Mouse (Mus musculus) adrenal gland, postnatal 14 days (tissue): ENCODE data around the gene Edn1. TPM values are rescaled to one million over a fixed set of nuclear protein-coding genes. Genes with fewer than 3 reads are reported as not detected.
A peak's percentile ranks its signal among the peaks of the same experiment; 100 is the strongest.

Experiments used
- DNase-seq: peaks from one replicate; pipeline ENCODE4 v3.0.0; 2021; ENCODE audit warnings: mixed read lengths
- long read RNA-seq, 2 experiments: library from polyadenylated mRNA; stranded (forward); transcript quantifications; one replicate each; pipeline ENCODE4 v2.0.0; 2021
- total RNA-seq: library from RNA; stranded (reverse); gene quantifications from 2 replicates; pipeline ENCODE4 v1.2.3, GENCODE M21; 2021

Edn1 gene
- 1.6 and 1.9 TPM in 2 replicates for total RNA-seq
- long read RNA-seq, experiment 1, partial matches to known transcripts, result 0 of 2 reads
- long read RNA-seq, experiment 1, other reads (novel, unspliced or antisense), result 0 of 2 reads
- long read RNA-seq, experiment 2, partial matches to known transcripts, result 0 of 1 reads
- long read RNA-seq, experiment 2, other reads (novel, unspliced or antisense), result 0 of 1 reads

DNA sequence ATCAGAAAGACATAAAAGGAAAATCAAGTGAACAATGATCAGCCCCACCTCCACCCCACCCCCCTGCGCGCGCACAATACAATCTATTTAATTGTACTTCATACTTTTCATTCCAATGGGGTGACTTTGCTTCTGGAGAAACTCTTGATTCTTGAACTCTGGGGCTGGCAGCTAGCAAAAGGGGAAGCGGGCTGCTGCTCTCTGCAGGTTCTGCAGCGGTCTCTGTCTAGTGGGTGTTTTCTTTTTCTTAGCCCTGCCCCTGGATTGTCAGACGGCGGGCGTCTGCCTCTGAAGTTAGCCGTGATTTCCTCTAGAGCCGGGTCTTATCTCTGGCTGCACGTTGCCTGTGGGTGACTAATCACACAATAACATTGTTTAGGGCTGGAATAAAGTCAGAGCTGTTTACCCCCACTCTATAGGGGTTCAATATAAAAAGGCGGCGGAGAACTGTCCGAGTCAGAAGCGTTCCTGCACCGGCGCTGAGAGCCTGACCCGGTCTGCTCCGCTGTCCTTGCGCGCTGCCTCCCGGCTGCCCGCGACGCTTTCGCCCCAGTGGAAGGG lies at the start of gene Edn1:
Gene Edn1 (plus strand): TSS at position 316 of the 561 bp plus-strand sequence.
- DNase-seq, result peak; percentile 55

DNA sequence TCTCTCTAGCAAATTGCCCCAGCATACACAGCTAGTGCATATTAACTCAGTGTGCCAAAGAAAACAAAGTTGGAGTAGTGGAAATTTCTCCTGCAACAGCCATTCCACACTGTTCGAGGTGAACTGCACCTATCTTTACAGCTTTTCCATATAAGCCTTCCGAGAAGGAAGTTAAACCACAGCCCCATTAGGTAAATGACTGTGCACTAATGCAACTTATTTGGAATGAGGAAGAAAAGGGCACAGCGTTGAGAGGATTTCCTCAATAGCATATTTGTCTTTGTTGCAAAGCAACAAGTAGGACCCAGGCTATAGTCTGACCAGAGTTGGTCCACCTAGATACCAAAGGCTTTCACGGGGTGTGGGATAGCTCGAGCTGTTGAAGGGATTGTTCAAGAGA lies 47.5 kb upstream of the Edn1 start:
- DNase-seq, result no peak

DNA sequence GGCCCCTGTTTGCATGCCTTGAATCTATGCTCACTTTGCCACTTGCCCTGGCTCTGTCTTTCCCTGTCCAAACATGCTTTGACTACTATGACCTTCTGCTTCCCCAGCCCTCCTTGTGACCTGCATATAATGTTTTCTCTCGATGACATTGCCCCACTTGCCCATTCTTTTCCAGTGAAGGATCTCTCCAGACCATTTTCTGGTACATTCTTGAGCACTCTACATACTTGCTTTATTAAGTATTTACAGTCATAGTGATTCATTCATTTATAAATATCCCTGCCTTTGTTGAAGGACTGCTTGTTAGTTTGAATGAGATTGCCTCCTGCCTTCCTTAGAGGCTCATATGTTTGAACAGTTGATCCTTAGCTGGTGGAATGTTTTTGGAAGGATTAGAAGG lies 46.2 kb upstream of the Edn1 start:
- no peak for DNase-seq

DNA sequence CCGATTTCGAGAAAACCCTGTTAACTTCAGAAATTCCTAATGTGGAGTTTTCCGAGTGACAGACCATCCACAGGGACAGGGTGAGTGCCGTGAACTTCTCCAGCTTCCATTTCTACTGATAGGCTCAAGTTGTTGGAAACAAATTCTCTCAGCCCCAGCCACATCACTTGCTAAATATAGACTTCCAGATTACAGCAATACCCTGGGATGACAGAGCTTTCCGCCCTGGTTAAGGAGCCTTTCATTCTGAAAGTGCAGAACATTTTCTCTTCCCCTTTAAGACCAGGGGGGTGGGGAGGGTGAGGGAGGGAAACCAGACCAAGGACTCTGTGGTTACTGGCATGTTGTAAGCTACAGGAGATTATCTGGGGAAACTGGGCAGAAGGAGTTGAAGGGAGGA lies 42.9 kb upstream of the Edn1 start:
- no peak for DNase-seq

DNA sequence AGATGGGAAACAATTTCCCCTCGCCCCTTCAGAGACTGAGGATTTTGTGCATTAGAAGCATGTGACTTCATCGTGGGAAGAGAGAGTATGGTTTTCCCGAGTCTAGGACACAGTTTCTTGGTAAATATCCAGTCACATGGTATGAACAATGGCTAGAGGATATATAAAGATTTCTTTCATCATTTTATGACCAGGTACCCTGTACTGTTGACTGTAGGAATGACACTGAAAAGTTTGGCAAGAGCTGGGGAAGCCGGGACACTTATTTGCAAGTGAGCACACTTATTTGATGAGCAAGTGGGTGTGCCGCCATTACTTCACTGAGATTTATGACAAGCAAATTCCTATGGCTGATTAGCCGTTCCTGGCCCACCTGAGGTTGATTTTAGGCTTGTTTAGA lies 40.6 kb upstream of the Edn1 start:
- no peak for DNase-seq

DNA sequence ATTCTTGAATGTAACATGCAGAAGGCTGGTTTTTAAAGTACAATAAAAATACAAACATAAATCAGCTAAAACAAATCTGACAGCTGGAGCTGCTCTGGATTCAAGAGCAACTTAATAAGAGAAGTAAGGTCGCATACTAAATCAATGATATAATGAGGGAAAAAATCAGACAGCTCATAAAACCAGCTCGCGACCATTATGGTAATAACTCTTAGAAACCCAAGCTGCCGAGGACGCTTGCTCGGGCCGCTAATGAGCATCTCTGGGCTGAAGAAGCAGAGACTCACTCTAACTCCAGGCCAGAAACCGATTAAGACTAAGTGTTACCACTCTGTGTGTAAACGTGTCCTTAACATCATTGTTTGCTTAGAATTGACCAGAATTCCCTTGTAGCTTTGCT lies 31.2 kb upstream of the Edn1 start:
- DNase-seq, result no peak

DNA sequence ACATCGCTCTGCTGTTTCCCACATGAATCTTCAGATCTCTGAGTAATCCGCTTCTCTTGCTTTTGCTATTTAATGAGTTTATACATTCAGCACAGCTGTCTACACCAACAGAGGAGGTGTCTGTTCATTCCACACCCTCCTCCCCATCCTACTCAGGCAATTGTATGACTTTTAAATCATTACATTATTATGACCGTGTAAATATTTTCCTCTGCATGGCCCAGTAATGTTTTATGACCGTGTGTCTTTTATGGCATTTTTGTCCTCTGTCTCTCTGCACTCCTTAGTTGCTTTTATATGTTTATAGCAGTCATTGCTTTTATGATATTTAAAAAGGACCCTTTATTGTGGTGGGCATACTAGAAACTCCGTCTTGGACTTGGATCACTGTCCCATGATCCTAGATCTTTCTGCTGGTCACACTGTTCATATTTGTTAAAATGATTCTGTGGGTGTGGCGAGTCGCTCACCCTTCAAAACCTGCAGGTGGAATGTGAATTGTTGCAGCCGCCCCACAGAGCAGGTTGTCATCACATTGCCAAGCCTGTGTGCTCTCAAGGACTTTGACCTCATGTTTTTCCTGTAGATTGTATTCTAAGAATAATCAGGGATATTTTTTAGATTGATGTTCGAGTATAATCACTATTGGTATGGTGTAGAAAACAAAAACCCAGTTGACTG lies 24.4 kb upstream of the Edn1 start:
- DNase-seq, result no peak

DNA sequence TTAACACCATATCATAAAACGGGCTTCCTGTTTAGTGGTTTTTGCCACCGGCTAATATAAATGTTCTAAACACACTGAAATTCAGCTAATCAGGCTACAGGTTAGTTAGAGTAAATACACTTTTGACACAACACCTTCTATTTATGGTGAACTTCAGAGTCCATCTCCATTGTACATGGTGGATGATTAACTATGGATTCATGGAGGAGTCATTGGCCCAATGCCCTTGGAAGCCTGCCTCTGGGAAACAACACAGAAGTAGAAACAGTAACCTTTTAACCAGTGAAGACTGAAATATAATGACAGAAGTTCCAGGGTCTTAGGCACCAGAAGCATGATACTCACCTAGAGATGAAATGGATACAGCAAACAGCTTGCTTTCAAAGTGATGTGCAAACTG lies 23.5 kb upstream of the Edn1 start:
- no peak for DNase-seq

DNA sequence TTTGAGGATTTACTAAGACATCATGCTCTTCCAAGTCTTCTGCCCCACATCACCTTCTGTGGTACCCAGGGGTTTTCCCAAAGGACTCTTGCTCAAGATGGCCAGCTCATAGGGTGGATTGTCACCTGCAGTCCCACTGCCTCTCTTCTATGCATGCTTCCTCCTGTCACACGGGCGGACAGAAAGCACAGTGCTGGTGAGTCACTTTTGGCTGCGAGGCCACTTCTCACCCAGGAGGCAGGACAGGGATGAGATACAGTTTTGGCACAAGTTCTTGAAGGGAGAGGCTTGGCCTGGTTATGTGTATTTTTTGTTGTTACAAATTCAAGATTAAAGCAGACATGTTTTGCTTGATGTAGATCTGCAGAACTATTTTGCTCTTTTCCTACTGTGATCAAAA lies 15.4 kb upstream of the Edn1 start:
- peak; percentile 51 for DNase-seq

DNA sequence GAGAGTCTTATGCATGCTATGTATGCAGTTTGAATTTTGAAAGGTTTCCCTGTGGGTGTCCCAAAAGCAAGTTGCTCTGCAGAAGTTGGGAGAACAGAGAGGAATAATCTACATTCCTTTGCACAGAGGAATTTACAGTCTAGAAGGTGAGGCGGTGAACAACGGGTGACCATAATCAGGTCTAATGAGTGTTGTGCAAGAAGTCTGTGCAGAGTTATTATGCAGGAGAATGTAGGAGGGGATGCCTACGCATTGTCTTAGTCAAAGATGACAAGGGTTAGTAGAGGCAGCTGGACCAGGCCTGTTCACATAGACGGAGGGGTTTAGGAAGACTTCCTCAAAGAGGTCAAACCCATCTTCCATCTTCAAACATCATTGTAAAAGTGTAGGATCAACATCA lies 14.5 kb upstream of the Edn1 start:
- no peak for DNase-seq

DNA sequence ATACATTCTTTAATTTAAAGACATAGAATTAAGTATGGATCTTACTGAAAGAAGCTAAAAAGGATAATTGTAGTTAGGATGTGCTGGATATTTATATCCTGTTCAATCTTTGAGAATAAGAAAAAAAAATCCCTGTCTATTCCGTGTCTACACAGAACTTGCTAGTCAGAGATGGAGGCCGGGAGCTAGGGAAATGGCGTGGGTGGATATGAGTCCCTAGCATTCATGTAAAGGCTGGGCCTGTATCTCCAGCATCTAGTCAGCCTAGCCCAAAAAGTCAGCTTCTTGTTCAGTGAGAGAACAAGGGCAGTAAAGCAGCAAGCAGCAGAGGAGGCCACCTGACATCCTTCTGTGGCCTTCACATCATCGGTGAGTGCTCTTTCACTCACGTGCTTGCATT lies 8.7 kb upstream of the Edn1 start:
- no peak for DNase-seq

DNA sequence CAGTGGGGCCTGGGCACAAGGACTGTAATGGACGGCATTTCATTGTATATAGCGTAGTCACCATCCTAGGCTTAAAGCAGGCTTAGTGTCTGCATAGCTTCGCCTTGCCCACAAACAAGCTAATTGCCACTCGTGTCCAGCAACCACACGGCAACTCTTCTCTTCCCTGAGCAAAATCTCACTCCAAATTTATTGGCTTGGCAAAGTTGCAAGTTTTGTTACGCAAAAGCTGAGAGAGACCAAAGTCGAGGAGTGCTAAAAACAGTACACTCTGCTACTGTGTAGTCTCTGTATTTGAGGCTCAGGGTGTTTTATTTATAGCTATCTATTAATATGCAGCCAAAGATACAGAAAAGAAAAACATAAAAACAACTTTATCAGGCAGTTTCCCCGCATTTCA lies 3.0 kb upstream of the Edn1 start:
- DNase-seq, result peak; percentile 24

DNA sequence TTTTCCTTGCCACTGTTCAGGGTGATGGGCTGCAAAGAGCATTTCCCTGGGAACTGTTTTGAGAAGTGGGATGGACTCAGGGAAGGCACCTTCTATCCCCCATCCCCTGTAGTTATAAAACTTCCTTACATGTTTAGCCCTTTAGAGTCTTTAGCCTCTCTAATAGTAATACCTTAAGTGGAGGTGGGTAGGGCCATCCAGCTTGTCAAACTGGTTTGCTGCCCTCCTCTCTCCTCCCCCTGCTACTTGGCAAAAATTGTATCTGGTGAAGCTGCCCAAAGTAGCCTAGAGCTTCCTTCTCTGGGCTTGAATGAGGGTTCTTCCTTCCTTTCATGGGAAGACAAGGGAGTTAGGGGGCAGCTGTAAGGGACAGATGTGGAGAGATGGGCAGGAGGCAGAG lies 2.5 kb upstream of the Edn1 start:
- DNase-seq, result no peak

DNA sequence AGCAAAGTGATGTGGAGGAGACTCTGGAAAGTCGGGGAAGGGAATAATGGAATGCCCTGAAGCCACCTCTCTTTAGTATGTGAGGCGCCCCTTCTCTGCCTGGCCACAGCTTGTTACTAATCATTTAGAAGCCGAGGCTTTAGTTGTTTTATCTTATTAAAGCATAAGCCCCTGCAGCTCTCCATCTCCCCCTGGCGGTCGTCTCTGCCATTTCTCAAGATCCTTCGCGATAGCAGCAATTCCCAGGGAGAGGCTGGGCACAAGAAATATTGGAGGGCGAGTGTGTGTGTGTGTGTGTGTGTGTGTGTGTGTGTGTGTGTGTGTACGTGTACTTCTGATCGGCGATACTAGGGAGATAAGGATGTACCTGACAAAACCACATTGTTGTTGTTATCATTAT lies 709 bp upstream of the Edn1 start:
- peak; percentile 88 for DNase-seq

DNA sequence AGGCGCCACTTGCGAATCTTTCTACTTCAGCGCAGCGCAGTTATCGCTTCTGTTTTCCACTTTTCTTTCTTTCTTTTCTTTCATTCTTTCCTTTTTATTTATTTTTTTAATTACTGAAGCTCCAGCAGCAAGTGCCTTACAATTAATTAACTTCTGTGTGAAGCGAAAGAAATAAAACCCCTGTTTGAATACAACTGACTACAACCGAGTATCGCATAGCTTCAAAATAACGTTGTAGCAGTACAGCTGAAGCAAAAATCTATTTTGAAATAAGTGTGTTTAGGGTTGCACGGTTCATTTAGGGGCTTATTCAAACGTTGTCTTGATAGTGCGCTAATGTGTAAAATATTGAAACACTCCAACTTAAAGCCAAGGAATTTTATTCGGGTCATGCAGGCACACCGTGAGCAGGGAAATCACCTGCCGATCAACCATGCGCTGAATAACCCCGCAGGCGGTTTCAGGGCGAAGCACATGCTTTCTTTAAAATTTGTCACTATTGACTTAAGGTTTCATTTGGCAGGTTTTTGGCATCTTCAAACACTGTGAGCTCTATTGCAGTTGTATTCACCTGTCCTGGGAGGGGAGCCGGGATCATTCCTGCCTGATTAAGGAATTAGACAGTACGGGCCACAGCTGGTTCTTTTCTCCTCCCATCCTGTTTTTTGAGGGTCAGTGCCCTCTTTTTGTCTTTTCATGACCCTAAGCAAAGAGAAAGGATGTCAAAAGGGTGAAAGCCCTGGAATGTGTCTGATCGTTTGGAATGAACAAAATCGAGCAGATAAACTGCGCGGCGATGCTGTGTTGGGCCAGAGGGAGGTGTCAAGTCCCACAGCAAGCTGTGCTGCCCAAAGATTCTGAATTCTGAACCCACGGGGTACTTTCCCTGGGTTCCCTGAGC lies 935 bp downstream of the Edn1 start:
- DNase-seq, result peak; percentile 32

DNA sequence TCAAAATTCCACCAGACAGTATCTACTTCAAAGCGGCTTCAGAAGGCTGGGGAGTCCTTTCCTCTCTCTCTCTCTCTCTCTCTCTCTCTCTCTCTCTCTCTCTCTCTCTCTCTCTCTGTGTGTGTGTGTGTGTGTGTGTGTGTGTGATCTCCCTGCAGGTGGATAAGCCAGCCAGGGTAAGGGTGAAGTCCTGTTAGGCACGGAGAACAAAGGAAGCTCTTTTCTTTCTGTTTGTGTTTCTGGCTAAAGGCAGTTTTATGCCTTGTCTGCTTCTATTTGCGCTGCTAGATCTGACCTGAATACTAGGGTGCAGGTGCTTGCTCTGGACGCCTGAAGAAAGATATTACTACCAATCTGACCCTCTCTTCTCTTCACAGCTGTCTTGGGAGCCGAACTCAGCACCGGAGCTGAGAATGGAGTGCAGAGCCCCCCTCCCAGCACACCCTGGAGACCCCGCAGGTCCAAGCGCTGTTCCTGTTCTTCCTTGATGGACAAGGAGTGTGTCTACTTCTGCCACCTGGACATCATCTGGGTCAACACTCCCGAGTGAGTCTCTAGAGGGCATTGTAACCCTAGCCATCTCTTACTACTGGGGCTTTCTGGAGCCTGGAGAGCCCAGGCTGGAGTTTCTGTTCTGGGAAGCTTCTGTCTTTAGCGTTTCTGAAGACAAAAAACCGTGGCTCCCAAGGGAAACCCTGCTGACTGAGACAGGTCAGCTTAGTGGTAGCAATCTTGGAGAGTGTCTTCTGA lies 2.1 kb downstream of the Edn1 start:
- peak; percentile 19 for DNase-seq

DNA sequence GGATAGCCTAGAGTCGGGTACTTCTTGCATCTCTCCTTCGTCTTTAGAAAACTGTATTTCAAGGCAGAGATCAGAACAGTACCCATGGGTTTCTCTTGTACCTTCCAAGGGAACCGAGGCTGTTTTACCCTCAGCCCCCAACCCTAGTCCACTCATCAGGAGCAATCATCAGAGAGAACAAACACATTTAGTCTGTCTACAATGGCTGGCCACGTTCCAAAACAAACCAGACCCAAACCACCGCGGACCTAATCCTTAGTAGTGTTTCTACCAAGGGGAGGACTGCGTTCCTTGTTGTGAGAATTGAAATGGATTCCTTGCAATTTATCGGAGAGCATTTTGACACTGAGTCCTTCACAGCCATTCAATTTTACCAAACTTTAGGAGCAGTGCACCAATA lies 2.9 kb downstream of the Edn1 start:
- no peak for DNase-seq

DNA sequence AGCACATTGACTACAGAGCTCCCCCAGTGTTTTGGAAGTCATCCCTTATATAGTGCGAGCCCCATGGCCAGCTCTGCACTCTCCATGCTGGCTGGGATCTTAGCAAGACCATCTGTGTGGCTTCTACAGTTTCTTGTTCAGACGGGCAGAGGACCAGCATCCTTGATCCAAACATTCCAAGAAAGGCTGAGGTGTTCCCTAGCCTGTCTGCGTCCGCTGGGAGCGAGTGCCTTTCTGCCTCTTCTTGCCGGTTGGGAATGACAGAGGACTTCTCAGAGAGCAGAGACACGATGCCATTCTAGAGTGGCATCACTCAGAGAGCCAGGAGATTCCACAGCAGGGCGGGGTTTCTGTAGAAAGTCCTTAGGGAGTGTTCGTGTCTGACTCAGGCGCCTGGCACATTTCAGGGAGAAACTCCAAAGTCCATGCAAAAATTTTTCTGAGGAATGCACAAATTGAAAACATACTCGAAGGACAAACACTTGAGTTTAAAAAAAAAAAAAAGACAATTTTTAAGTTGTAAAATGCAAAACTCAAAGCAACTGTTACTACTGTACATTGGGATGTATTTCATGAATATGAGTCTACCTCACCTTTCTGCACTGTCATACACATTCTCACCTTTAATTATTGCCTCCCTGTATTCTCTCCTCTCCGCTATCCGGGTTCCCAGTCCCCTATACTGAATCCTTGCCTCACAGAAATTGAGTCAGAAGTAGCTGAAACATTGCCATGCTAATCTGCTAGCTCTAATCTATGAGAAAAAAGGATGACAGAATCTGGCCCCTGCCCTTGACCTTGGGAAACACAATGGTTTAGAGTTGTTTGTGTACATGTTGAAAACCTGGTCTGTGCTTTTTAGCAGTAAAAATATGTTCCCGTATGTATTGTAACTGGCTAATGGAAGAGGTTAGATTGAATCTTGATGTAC lies 5.9 kb downstream of the Edn1 start:
- DNase-seq, result peak; percentile 17

DNA sequence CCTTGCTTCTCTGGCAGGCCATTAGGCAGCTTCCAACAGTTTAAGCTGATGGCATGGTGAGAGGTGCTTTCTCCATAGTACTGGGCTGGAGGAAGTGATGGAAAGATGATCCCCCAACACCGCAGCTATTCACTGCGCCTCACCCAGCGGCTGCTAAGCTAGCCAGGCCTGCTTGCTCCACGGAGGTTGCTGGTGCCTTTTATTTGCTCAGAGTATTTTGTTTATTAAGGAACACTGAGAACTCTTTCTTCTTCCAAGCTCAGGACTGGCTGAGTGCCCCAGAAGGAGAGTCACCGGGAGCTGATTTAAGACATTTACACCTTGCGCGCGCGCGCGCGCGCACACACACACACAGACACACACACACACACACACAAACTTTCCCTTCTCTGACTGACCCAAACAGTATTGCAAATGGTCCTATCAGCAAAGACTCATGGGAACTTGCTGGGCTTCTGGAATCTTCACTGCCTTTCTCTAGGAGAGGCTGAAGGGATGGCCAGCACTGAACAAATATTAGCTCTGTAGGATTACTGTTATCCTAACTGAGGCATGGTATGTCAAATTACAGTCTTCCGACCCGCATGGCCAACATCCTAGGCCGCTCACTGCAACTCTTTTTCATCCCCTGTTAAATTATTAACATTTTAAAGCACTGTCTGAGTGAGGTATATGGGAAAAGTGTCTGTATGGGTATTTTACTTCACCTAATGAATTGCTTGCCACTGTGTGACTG lies 7.3 kb downstream of the Edn1 start:
- no peak for DNase-seq

DNA sequence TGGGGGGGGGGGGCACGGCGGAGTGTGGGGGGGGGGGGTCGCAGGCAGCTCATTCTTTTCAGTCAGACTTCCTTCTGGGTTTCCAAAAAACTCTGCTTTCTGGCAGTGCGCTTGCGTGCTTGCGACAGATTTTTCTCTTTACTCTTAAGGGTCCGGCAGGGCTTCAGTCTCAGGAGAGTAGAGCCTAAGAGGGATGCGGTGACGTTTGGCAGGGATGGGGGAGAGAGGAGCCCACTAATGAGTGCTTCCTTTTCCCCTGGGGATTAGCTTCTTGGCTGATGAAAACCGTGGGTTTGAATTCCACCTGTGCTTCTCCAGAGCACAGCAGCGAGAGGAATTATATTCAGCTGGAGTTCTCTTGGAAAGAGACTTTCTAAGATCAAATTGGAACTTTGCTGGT lies 8.5 kb downstream of the Edn1 start:
- DNase-seq, result no peak

DNA sequence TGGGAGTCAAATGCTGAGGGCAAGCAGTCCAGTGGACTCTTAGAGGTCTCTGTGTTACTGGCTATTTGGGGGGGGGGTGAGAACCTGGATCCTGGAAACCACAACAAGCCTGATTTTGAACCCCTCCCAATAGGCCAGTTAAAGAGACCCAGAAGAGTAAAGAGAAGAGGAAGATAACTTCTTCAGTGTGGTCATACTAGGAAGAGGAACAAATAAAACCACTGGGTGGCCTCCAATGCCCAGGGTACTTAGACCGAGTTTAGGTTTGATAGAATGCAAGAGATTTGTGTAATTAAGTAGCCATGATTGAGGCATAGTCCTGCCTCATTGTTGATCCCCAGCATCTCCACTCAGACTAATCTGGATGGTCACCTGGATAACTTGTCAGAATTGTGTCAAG lies 14.4 kb downstream of the Edn1 start:
- no peak for DNase-seq
